Mouse (Mus musculus) MEL (cell line): Measurements from ENCODE around the gene Shf.

Experiments
- CTCF ChIP-seq, 3 experiments: IDR thresholded peaks in 2 of 3; conservative IDR thresholded peaks in 1 of 3; 2 replicates each; pipeline ENCODE4 v1.5.1; 2011 to 2012; ENCODE audit warnings: low read length in 3 of 3, low read depth in 2 of 3, mild to moderate bottlenecking in 2 of 3, improper control_type of control experiment in 1 of 3, inconsistent platforms in 1 of 3, mixed read lengths in 1 of 3, moderate library complexity in 1 of 3; ENCODE audit not compliant: control insufficient read depth in 1 of 3, insufficient read depth in 1 of 3, poor library complexity in 1 of 3, severe bottlenecking in 1 of 3
- POLR2A ChIP-seq, 2 experiments: IDR thresholded peaks; 2 replicates each; pipeline ENCODE4 v1.6.1; 2011 to 2012; ENCODE audit warnings: low read length in 2 of 2, mild to moderate bottlenecking in 2 of 2, control low read depth in 1 of 2, improper control_type of control experiment in 1 of 2, low read depth in 1 of 2, moderate library complexity in 1 of 2; ENCODE audit not compliant: control insufficient read depth in 1 of 2, insufficient read depth in 1 of 2, poor library complexity in 1 of 2

GRCm38 (mm10) chr2:122311561-122311960, 57.4 kb downstream of the Shf start:
- TF ChIP-seq POLR2A (IDR thresholded peaks at IDR 0.05; ENCODE audit: control insufficient read depth in 1 of 2, insufficient read depth in 1 of 2, low read depth in 1 of 2, low read length in 2 of 2, poor library complexity in 1 of 2), result no peak
- no peak for TF ChIP-seq CTCF (IDR thresholded peaks at IDR 0.05 in 2 of 3, conservative IDR thresholded peaks at IDR 0.05 in 1 of 3; ENCODE audit: control insufficient read depth in 1 of 3, insufficient read depth in 1 of 3, low read depth in 2 of 3, low read length in 3 of 3, poor library complexity in 1 of 3, severe bottlenecking in 1 of 3)
